Mouse (Mus musculus) heart, adult 2 months (tissue): ENCODE results near the gene Tcte1.

Experiments used
- CTCF ChIP-seq: fragments of 200-600 bp; IDR thresholded peaks from 2 replicates; pipeline ENCODE4 v1.8.1; 2022; ENCODE audit warnings: antibody characterized with exemption, mild to moderate bottlenecking, moderate library complexity
- EP300 ChIP-seq: fragments of 200-500 bp; IDR thresholded peaks from 2 replicates; pipeline ENCODE4 v1.6.1; 2011; ENCODE audit warnings: low read depth, low read length, control low read depth; ENCODE audit not compliant: insufficient read depth
- POLR2A ChIP-seq: fragments of 200-500 bp; IDR thresholded peaks from 2 replicates; pipeline ENCODE4 v1.6.1; 2011; ENCODE audit warnings: mild to moderate bottlenecking, low read depth, low read length, control low read depth; ENCODE audit not compliant: insufficient read depth

- TF ChIP-seq EP300 (no peak), CTCF (no peak), POLR2A (no peak)
These were observed 16.4 kb downstream of the Tcte1 start for GRCm38 (mm10) chr17:45539664-45540063.
